Mouse (Mus musculus): ENCODE data around the gene Ivns1abp.
"Not testable (repeated sequence)": the region's sequence is repeated elsewhere in the genome, so short reads cannot be mapped to it uniquely, and the experiment has no call there.

Ivns1abp gene

DNA sequence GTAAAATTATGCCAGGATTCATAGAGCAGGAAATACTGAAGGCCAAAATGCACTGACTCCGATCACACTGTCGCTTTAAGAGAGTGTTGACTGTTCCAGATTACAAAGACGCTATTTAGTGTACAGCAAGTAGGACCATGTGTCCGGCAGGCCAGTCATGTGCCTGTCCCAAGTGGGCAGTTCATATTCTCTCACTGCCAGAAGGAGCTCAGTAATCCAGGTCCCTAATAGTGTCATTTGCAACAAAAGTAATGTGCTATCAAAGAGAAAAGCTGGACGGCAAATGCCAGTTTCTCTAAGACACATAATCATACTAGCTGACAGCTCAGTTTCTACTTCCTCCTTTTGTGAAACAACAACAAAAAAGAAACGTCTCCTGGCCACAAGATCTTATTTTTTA, 1.3 kb upstream of the Ivns1abp start:
- peak; percentile 37 for DNase-seq

DNA sequence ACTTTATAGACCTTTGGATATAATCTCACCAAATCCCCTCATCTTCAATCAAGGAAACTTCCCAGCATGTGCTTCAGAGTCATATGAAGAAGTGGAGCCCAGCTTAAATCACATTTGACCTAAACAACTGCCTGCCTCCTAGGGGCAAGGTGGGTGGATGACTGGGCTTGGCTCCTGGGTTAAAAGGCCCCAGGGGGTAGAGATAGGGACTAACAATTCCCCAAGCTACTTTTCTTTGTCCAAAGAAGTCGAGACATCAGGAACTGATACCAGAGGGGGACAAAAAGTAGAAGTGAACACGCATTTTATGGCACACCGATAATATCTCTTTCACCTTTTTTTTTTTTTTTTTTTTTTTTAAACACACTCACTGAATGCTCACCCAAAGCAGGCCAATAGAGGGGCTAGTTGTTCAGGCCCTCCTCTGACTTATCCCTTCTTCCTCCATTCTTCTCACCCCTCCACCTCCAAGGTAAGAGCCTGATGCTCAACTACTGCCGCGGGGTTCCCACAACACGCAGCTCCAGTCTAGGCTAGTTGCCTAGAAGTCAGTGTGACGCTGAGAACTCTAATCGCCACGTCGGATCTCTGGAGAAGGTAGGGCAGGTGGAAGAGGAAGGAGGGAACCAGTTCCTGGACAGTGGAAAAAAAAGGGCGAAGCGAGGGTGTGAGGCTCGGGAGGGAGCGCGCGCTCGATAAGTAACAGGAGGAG, 550 bp upstream of the Ivns1abp start:
- DNase-seq, result peak; percentile 46

DNA sequence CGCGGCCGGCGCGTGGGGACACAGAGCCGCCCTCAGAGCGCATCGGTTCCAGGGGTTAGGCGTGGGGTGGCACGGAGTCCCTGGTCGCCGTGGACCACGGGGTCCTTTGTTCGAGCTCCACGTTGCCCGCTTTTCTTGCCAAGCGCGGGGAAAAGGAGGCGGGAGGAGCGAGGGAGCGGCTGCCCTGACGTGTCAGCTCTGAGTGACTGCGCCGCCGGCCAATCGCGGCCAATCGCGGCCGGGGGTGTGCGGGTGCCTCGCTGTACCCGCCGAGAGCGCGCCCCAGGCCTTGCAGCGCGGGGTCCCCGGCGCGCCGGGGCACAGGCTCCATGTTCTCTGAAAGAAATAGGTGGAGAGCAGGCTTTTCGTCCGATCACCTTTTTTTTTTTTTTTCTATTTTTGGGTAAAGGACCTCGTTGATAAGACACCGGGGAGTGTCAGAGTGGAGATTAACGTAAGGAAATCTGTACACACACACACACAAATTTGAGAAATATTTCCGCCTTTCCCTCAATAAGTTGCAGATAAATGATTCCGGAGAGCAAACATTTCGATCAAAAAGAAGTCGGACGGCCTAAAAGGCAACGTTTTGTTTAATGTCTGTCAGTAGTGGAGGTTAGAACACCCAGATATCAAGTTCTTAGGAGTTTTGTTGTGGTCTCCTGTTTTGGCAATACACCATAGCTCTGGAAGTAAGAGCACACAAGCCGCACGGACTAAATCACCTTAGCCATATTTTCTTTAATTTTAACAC, 1.0 kb downstream of the Ivns1abp start:
- DNase-seq, result peak; percentile 95

DNA sequence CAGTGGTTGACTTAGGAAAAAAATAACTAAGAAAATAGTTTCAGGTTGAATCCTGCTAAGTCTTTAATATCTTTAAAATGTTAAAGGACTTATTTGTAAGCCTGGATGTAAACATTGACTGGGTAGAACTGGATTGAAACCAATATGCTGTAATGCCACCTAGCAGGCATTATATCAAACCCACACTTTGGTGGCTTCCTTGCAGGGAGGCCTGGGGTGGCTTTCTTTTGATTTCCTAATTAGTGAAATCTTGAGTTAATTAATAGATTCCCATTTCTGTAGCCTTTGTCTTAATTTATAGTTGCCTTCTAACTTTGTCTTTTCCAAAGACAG, 1.6 kb downstream of the Ivns1abp start:
- no peak for DNase-seq

DNA sequence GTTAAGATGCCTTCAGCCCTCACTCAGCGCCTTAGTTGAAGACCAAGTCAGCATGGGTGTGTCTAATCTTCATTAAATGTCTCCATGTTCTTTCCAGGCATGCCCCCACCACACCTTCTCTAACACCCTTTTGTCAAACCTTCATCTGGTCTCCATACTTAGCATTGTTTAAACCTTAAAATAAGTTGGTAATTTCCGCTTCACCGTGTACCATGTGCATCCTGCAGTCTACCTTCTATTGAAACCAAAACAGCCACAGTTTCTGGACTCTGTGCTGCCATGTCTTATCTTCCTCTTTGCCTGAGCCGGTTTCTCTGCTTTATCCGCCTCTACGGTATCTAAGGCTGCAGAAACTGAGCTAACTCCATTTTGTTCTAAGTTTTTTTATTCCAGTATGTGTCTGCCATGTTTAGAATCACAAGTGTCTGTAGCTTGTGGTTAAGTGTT, 2.4 kb downstream of the Ivns1abp start:
- DNase-seq, result no peak

DNA sequence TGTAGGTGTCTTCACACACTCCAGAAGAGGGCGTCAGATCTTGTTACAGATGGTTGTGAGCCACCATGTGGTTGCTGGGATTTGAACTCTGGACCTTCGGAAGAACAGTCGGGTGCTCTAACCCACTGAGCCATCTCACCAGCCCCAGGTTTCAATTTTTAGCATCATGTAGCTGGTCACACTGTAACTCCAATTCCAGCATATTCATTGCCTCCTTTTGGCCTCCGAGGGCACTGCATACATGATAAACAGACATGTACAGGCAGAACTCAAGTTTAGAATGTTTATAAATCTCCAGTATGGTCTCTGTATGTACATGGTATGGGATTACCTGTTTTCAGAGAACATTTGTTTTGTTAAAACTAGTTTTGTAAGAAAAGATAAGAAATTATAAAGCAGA, 4.0 kb downstream of the Ivns1abp start:
- not testable (repeated sequence) for DNase-seq

DNA sequence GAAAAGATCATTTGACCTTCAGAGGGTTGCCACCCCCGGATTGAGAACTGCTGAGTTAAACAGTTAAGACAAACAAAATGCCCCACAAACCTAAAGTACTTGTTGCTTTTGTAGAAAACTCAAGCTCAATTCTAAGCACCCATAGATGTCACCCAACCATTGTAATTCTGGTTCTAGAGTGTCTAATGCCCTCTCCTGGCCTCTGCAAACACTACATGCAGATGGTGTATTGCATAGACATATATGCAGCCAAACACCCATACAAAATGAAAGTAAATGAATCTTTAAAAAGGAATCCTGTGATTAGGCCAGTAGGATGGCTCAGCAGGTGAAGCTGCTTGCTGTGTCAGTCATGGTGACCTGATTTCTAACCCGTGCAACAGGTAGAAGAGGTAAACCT, 8.6 kb downstream of the Ivns1abp start:
- DNase-seq, result no peak

DNA sequence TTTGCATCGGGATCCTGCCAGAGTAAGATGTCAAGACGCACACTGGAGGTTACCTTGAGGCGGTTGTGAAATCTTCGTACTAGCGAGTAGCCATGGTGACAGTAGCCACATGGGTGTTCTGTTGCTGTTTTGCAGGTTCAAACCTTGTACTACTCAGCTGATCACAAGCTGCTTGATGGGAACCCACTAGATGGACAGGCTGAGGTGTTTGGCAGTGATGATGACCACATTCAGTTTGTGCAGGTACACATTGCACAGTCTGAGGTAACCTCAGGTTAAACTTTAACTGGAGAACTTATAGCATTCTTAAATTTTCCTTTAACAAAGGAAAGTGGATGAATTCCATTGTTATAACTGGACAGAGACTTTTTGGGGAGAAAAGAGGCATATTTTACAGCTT, 11.7 kb downstream of the Ivns1abp start:
- DNase-seq, result no peak

DNA sequence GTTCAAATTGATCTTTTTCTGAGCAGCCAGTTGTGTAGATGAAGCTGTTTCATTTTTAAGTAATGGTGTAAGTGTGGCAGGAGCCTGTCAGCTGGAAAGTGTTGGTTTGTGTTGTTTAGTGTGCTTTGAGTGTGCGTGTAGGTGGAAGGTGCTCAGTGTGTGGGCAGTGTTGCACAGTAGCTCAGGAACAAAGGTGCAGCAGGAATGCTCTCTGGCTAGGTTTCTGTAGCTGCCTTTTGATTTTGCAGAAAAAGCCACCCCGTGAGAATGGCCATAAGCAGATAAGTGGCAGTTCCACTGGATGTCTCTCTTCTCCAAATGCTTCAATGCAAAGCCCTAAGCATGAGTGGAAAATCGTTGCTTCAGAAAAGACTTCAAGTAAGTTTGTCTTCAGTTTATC, 15.1 kb downstream of the Ivns1abp start:
- no peak for DNase-seq

DNA sequence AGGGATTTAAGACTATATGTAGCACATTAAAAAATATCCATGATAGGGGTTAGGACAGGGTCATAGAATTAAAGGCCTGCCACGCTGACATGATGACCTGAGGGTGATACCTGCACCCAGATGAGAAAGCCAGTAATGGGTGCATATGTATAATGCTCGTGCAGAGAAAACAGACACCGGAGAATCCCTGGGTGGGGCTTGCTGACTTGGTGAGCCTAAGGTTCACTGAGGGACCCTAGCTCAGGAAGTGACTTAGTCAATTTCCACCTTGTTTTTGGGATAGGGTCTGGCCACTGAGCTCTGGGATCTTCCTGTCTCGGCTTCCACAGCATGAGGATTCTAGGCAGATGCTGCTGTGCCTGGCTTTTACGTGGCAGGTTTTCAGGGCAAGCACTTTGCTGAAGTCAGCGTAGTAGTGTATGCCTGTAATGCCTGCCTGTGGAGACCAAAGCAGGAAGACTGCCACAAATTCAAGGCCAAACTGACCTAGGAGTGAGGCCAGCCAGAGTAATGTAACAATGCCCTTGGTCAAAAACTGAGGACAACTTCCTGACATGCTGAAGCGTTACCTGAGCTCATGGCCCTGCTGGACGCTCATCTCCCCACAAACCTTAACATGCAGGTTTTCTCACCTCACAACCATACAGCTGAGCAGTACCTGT, 22.8 kb downstream of the Ivns1abp start:
- no peak for DNase-seq

DNA sequence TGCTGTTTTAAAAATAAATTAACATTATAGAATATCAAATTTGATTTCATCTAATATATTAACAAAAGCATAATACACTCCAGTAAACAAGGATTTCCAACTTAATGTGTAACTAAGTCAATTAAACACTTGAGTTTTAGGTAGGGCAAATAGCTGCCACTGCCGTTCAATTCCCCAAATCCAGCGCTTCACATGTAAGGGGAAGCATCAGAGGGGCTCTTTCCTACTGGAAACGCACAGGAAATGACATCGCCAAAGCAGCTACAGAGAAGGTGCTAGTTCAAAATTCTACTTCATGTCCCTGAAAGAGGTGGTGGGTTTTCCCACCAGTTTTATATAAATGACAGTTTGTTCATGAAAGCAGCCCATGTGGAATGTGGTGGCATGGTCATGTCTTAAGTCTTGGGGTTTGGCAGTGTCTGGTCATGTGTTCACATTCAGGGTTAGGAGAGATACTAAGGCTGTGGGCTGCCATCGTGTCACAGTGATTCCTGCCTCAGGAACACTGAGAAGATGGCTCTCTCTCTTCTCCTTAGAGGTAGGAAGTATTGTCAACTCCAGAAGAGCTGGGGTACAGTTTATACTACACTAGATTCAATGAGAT, 23.5 kb downstream of the Ivns1abp start:
- no peak for DNase-seq

DNA sequence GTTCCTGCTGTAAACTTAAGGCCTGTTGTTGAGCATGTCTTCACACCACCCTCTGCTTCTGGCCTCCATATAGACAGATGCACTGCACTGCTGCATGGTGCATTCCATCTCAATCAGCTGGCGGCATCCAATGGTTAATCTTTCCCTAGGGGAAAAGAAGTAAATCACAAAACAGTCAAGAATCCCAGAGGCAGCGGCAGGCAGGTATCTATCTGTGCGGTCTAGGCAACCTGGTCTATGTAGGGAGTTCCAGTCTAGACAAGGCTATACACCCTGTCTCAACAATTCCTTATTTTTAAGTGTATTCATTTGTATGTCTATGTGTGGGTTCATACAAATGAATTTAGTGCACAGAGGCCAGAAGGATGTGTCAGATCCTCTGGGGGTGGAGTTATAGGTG, 24.2 kb downstream of the Ivns1abp start:
- no peak for DNase-seq

DNA sequence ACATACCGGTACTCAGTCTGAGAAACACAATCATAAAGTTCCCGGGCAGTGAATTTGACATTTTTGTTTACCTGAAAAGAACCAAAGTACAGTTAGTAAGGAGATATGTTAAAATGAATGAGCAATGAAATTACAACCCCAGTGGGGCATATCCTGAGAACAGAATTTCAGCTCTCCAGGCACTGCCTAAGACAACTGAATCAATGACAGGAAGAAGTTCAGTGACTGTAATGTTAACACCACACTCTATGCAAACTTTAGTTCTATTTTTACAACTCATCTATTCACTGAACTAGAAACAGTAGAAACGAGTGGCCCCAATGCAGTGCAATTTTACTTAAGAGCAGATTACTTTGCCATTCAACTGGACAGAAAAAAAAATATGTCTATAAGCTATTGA, 26.3 kb downstream of the Ivns1abp start:
- DNase-seq, result no peak

DNA sequence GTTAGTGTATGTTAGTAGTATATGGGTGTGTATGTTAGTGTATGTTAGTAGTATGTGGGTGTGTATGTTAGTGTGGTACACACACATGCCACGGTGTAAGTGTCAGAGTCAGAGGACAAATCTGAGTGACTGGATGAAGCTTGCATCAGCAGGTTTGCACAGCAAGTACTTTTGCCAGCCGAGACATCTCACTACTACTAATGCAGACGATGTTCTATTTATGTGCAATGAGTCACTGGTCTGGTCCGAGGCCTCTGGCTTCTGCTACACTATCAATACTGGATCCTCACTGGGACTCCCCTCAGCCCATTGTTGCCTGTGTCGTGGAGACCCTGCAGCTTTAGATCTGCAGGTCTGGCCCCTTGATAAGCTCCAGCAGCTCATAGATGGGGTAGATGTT, 27.3 kb downstream of the Ivns1abp start:
- DNase-seq, result no peak

DNA sequence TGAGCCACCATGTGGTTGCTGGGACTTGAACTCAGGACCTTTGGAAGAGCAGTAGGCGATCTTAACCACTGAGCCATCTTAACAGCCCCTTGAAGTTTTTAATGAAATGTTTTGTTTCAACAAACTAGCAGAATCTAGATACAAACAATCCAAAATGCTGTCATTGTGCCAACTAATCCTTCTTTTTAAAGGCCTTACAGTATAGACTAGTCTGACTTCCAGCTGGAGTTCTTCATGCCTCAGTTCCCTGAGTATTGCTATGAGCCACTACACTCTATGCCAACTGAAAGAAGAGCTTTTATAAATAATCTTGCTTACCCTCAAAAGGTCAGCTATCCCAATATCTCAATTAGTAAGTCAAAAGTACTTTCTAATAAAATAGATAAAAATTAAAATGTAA, 28.5 kb downstream of the Ivns1abp start:
- no peak for DNase-seq

DNA sequence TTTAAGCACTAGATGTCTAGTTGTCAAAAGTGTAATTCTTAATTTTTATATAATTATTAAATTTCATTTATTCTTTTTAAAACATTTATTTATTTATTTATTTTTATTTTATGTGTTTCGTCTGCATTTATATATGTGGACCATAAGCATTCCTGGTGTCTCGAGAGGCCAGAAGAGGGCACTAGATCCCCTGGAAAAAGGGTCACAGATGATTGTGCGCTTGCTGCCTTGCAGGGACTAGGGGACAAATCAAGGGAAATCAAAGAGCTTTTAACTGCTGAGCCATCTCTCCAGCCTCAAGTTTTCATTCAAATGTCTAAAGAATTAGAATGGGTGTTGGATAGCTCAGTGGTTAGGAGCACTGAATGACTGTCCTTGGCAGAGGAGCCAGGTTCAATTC, 33.1 kb downstream of the Ivns1abp start:
- DNase-seq, result no peak

DNA sequence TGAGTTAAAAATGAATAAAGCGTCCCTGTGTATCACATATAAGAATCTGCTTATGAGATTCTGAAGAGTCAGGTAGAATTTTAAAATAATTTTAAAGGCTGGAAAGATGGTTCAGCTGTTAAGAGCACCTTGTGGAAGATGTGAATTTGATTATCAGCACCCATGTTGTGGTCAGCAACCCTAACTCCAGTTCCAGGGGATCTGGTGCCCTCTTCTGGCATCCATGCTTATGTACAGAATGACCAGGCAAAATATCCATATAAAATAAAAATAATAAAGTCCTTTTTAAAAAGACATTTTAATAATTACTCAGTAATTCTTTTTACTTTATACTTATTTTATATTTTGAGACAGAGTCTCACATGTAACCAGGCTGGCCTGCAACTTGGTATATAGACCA, 45.8 kb downstream of the Ivns1abp start:
- no peak for DNase-seq

DNA sequence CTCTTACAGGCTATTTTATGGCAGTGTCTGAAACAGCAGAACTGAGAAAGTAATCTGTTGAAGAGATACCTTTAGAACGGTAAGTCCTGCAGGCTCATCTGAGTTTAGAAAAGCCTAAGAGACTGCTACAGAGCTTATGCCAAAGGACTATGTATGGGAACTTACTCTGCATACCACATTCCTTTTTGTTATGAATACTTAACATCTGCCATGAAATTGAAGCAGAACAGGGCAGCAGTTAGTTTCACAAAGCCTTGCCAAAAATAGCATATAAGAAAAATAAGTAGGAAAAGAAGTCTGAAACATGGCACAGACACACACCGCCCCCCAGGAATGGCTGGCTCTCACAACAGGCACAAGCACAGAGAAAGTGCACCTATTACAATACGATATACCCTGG, 65.5 kb downstream of the Ivns1abp start:
- no peak for DNase-seq

Data from cerebellum, adult 11-12 months (tissue).